Mouse (Mus musculus): ENCODE data around the gene Lcp1. TPM values are rescaled to one million over a fixed set of nuclear protein-coding genes. Genes with fewer than 3 reads are reported as not detected.

Lcp1 gene
- polyA plus RNA-seq, 1 experiment from 2014 or later, result 36.1 TPM

DNA sequence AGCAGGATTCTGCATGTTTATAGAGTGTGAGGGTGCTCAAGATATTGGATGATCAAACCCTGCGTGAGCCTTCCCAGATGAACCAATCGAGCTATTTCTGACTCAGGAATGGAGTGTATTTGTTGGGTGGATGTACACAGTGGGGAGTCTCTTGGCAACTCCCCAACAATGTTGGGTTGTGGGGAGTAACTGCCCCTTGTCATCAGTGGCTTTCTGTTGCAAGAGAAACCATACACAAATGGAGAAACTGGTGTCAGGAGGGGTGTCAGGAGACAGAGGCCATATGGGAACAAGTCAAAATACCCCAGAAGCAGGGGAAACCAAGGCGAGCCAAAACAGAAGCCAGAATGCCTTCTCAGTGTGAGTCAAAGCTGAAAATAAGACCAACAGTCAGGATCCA is 20.2 kb downstream of the Lcp1 start:
- Histone ChIP-seq H3K36me3 (no peaks in the 10 kb centered on the region), H3K27me3 (replicated peaks) (no peaks in the 10 kb centered on the region), H3K27ac (ENCODE audit: poor library complexity, severe bottlenecking) (no peak overlapping the region), H3K4me2 (no peak overlapping the region), H3K4me3 (no peak overlapping the region), H3K9ac (no peak overlapping the region), H3K9me3 (replicated peaks) (no peaks in the 10 kb centered on the region), H3K4me1 (replicated peaks) (peaks cover 4% of the 10 kb centered on the region; the same call in 1 of the 2 replicates)
- no peak for ATAC-seq (ENCODE audit: insufficient number of reproducible peaks, low FRiP score)
- 54% methylated on average over 3 of the region's 3 CpGs for WGBS

DNA sequence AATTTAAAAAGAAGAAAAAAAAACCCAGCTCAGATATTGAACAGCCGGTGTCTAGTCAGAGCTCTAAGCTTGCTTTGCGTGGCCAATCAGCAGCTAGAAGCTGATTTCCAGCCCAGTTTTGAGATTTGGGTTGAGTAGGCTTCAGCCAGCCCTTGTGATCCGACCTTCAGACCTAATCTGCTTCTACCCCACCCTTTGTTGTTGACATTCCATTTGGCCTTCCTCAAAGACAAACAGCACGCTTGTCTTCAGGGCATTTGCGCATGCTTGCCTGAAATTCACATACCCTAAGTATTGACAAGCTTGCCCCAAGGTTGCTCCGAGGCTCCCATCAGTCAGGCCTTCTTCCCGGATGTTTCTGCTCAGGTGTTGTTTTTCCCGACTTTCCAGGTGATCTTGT is 23.6 kb downstream of the Lcp1 start:
- H3K4me1 ChIP-seq (replicated peaks), result no peaks in the 10 kb centered on the region
- H3K9me3 ChIP-seq (replicated peaks), result no peaks in the 10 kb centered on the region
- H3K9ac ChIP-seq, result no peak overlapping the region
- no peak overlapping the region for H3K27ac ChIP-seq (ENCODE audit: poor library complexity, severe bottlenecking)
- H3K4me2 ChIP-seq, result no peak overlapping the region
- H3K27me3 ChIP-seq (replicated peaks), result no peaks in the 10 kb centered on the region
- WGBS, result 70% methylated on average over 8 of the region's 8 CpGs
- H3K4me3 ChIP-seq, result no peak overlapping the region
- no peaks in the 10 kb centered on the region for H3K36me3 ChIP-seq
- ATAC-seq (ENCODE audit: insufficient number of reproducible peaks, low FRiP score), result no peak

DNA sequence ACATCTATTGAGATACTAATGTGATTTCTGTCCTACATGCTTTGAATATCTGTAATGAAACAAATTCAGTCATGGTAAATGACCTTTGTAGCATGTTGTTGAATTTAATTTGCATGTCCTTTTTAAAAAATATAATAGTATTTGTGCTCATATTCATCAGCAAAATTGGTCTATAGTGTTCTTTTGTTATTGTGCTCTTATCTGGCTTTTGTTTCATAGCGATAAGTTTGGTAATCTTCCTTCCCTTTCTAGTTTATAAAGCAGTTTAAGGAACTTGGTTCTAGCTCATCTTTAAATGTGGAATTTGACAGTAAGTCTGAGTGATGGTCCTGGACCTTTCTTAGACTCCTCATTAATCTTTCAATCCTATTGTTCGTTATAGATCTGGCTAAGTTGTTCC is 28.5 kb downstream of the Lcp1 start:
- Histone ChIP-seq H3K4me1 (replicated peaks) (no peaks in the 10 kb centered on the region), H3K9ac (no peak overlapping the region), H3K4me3 (no peak overlapping the region), H3K27ac (ENCODE audit: poor library complexity, severe bottlenecking) (no peak overlapping the region), H3K27me3 (replicated peaks) (no peaks in the 10 kb centered on the region), H3K4me2 (no peak overlapping the region), H3K36me3 (no peaks in the 10 kb centered on the region), H3K9me3 (replicated peaks) (no peaks in the 10 kb centered on the region)
- ATAC-seq (ENCODE audit: insufficient number of reproducible peaks, low FRiP score), result no peak
- 81% methylated on average over 2 of the region's 2 CpGs for WGBS

DNA sequence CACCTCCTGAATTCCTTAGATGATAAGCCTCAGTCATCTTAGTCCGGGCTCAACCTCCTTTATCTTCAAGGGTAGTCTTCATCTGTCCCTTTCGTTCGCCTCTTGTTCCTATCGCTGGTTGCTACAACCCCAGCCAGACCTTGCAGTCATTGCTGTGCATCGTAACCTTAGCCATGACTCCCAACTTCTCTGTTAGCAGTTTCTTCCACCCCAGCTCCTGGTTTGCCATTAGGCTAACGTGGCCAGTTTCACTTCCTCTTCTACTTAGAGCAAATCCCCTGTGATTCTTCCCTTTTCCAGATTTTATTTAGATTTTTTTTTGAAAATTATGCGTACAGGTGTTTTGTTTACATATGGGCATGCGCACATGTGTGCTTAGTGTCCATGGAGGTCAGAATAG is 33.0 kb downstream of the Lcp1 start:
- no peak for ATAC-seq (ENCODE audit: insufficient number of reproducible peaks, low FRiP score)
- no peak overlapping the region for H3K4me2 ChIP-seq
- H3K4me3 ChIP-seq, result no peak overlapping the region
- H3K9ac ChIP-seq, result no peak overlapping the region
- H3K27me3 ChIP-seq (replicated peaks), result no peaks in the 10 kb centered on the region
- H3K27ac ChIP-seq (ENCODE audit: poor library complexity, severe bottlenecking), result no peak overlapping the region
- no peaks in the 10 kb centered on the region for H3K36me3 ChIP-seq
- WGBS, result 76% methylated on average over 8 of the region's 8 CpGs
- H3K4me1 ChIP-seq (replicated peaks), result no peaks in the 10 kb centered on the region
- H3K9me3 ChIP-seq (replicated peaks), result no peaks in the 10 kb centered on the region

DNA sequence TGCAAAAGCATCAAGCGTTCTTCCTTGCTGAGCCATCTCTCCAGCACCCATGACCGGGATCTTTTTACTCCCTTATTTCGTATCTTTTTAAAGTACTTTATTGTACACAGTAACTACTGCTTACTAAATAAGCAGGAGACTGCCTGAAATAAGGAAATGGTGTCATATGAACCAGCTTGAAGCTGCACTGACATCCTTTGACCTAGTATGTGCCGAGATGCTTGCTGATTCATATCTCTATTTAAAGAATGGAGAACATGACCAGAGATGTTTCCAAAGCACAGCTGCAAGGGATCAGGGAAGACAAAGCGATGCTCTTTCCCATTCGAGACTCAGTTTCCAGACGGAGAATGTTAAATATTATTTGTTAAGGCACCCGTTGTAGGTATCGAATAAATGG is 33.4 kb downstream of the Lcp1 start:
- Histone ChIP-seq H3K4me2 (no peak overlapping the region), H3K9ac (no peak overlapping the region), H3K27me3 (replicated peaks) (no peaks in the 10 kb centered on the region), H3K4me1 (replicated peaks) (no peaks in the 10 kb centered on the region), H3K36me3 (no peaks in the 10 kb centered on the region), H3K4me3 (no peak overlapping the region), H3K27ac (ENCODE audit: poor library complexity, severe bottlenecking) (no peak overlapping the region), H3K9me3 (replicated peaks) (no peaks in the 10 kb centered on the region)
- ATAC-seq (ENCODE audit: insufficient number of reproducible peaks, low FRiP score), result no peak
- WGBS, result 89% methylated on average over 9 of the region's 9 CpGs

DNA sequence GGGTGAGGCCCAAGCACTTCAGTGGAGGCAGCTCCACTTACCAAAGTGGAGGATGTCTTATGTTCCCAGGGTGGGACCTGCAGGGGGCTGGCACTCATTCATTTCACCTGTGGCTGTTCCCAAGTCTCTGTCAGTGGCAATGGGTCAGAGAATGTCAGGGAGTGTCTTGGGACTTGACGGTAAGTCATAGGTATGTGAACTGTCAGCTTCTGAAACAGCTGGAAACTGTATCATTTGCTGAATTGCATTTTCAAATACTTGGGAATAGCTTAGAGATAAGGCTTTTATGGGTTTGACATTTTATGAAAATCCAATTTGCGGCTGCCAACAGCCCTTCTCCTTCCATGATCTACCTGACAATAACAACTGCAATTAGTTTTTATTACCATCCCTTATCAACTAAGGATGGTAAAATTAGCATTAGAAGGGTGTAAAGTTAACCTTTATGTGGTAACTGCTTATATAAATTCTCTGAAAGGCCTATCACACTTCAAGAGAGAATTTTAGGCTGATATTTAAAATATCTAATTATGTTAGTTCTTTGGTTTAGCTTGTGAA is 34.8 kb downstream of the Lcp1 start:
- ATAC-seq (ENCODE audit: insufficient number of reproducible peaks, low FRiP score), result no peak
- Histone ChIP-seq H3K27me3 (replicated peaks) (no peaks in the 10 kb centered on the region), H3K9ac (no peak overlapping the region), H3K36me3 (no peaks in the 10 kb centered on the region), H3K4me2 (no peak overlapping the region), H3K9me3 (replicated peaks) (no peaks in the 10 kb centered on the region), H3K4me3 (no peak overlapping the region), H3K4me1 (replicated peaks) (peaks cover 4% of the 10 kb centered on the region; the same call in 1 of the 2 replicates), H3K27ac (ENCODE audit: poor library complexity, severe bottlenecking) (no peak overlapping the region)
- 71% methylated on average over 2 of the region's 2 CpGs for WGBS

DNA sequence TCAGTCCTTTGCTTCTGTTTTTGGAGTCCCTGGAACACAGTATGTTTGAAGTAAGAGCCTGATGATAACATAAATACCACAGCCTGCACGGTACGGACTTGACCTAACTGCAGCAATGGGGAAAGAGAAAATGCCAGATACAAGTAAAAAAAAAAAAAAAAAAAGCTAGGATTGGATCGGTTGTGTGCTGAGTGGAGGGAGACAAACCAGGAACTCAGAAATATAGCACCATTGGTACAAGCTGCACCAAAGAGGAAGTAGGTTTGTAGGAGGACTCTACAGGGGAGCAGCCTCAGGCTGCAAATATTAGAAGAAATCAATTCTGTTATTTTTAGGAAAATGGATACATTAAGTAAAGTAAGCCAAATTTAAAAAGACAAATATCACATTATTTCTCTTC is 37.6 kb downstream of the Lcp1 start:
- H3K4me1 ChIP-seq (replicated peaks), result peaks cover 11% of the 10 kb centered on the region
- no peak for ATAC-seq (ENCODE audit: insufficient number of reproducible peaks, low FRiP score)
- 57% methylated on average over 3 of the region's 3 CpGs for WGBS
- H3K36me3 ChIP-seq, result no peaks in the 10 kb centered on the region
- no peak overlapping the region for H3K4me2 ChIP-seq
- no peaks in the 10 kb centered on the region for H3K9me3 ChIP-seq (replicated peaks)
- H3K9ac ChIP-seq, result no peak overlapping the region
- H3K4me3 ChIP-seq, result no peak overlapping the region
- no peaks in the 10 kb centered on the region for H3K27me3 ChIP-seq (replicated peaks)
- no peak overlapping the region for H3K27ac ChIP-seq (ENCODE audit: poor library complexity, severe bottlenecking)

DNA sequence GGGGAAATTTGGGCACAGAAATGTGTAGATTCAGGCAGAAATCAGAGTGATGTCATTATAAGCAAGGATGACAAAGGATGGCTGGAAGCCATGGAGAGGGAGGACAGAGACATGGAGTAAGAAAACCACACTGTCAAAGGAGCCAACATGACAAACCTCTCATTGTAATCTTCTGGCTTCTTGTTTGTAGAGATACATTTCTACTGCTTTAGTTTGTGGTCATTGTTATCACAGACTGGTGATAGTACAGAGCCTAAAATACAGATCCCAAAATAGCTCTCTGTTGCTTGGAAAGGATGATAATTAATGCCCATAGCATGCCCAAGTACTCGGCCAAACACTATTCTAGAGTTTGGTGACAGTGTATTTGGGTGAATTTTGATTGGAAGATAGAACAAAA is 39.6 kb downstream of the Lcp1 start:
- Histone ChIP-seq H3K4me1 (replicated peaks) (peaks cover 11% of the 10 kb centered on the region), H3K4me2 (no peak overlapping the region), H3K27ac (ENCODE audit: poor library complexity, severe bottlenecking) (no peak overlapping the region), H3K36me3 (no peaks in the 10 kb centered on the region), H3K9me3 (replicated peaks) (no peaks in the 10 kb centered on the region), H3K9ac (no peak overlapping the region), H3K4me3 (no peak overlapping the region), H3K27me3 (replicated peaks) (no peaks in the 10 kb centered on the region)
- no peak for ATAC-seq (ENCODE audit: insufficient number of reproducible peaks, low FRiP score)
- 28% methylated on average over 1 of the region's 1 CpGs for WGBS

DNA sequence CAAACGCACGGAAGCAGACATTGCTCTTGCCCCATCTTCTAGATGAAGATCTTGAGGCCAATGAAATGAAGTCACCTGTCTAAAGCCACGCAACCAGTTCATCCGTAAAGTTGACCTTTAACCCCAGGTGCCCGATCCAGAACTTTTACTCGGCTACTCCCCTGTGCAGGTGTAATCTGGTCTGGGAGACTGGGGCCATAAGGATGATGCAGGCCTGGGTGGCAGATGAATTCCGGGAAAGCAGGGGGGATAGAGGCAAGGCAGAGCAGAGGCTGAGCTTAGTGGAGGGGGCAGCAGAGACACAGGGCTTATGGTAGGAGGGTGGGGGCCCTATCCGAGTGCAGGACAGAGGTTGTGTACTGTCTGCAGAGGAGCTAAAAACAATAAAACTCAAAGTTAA is 43.4 kb downstream of the Lcp1 start:
- peaks cover 23% of the 10 kb centered on the region for H3K4me1 ChIP-seq (replicated peaks)
- 78% methylated on average over 8 of the region's 8 CpGs for WGBS
- no peak overlapping the region for H3K4me2 ChIP-seq
- H3K36me3 ChIP-seq, result no peaks in the 10 kb centered on the region
- H3K27ac ChIP-seq (ENCODE audit: poor library complexity, severe bottlenecking), result no peak overlapping the region
- H3K9ac ChIP-seq, result no peak overlapping the region
- H3K9me3 ChIP-seq (replicated peaks), result no peaks in the 10 kb centered on the region
- H3K4me3 ChIP-seq, result no peak overlapping the region
- H3K27me3 ChIP-seq (replicated peaks), result no peaks in the 10 kb centered on the region
- no peak for ATAC-seq (ENCODE audit: insufficient number of reproducible peaks, low FRiP score)

DNA sequence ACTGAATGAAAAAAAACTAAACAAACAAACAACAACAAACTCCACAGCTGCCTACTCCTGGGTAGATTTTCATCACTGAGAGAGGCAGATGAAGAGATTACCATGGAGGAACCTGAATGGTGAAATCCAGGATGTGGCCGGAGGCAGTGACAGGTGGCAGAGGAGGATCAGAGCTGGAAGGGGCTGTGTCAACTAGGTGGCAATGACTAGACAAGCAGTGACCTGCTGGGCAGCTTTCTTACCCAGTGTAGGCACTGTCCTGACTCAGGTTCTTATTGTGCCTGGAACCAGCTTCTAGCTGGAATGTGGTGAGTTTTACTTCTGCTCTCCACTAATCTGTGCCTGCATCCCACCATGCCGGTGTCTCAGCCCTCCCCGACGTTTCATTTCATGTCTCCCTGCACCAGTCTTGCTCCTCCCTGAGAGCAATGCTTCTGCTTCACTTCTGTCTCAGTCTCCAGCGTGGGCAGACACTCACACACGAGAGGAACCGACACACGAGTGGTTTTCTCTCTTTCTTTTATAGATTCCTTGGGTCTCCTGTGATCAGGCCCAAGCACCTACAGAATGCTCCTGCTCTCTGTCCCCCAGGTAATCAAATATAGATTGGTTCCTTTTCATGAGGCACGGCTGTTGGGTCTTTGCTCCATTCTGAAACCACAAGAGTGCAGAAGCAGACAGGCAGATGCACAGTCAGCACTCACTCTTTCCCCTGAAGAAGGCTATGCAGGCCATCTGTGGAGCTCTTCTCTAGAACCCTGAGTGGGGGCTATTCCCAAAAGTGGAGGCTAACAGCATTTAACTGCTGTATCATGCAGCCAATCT is 44.0 kb downstream of the Lcp1 start:
- Histone ChIP-seq H3K9ac (no peak overlapping the region), H3K4me1 (replicated peaks) (peaks cover 22% of the 10 kb centered on the region), H3K27me3 (replicated peaks) (no peaks in the 10 kb centered on the region), H3K4me2 (no peak overlapping the region), H3K27ac (ENCODE audit: poor library complexity, severe bottlenecking) (no peak overlapping the region), H3K36me3 (no peaks in the 10 kb centered on the region), H3K9me3 (replicated peaks) (no peaks in the 10 kb centered on the region), H3K4me3 (no peak overlapping the region)
- WGBS, result 82% methylated on average over 9 of the region's 9 CpGs
- ATAC-seq (ENCODE audit: insufficient number of reproducible peaks, low FRiP score), result no peak

DNA sequence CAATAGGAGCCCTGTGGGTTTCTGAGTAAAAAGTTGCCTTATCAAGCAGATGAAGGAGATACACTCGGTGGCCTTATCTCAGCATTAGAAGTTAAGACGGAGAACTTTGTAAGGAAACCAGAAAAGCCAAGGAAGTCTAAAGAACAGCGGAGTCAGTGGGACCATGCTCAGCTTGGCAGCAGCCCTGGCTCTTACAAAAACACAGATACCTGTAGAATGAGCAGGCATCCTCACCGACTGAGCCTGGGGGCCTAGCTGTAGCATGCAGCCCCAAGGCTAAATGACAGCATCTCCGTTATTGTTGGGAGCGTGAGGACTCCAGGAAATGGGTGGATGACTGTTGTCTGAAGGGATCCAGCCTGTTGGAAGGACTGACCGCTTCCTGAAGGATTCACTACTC is 44.9 kb downstream of the Lcp1 start:
- Histone ChIP-seq H3K27me3 (replicated peaks) (no peaks in the 10 kb centered on the region), H3K36me3 (no peaks in the 10 kb centered on the region), H3K4me1 (replicated peaks) (peaks cover 17% of the 10 kb centered on the region), H3K4me2 (no peak overlapping the region), H3K4me3 (no peak overlapping the region), H3K9ac (no peak overlapping the region), H3K9me3 (replicated peaks) (no peaks in the 10 kb centered on the region), H3K27ac (ENCODE audit: poor library complexity, severe bottlenecking) (no peak overlapping the region)
- WGBS, result 59% methylated on average over 7 of the region's 7 CpGs
- ATAC-seq (ENCODE audit: insufficient number of reproducible peaks, low FRiP score), result no peak
